Mouse (Mus musculus) heart, adult 2 months (tissue): ENCODE data around the gene Eya2.

Source experiments
- CTCF ChIP-seq: fragments of 200-600 bp; IDR thresholded peaks from 2 replicates; pipeline ENCODE4 v1.8.1; 2022; ENCODE audit warnings: antibody characterized with exemption, mild to moderate bottlenecking, moderate library complexity
- EP300 ChIP-seq: fragments of 200-500 bp; IDR thresholded peaks from 2 replicates; pipeline ENCODE4 v1.6.1; 2011; ENCODE audit warnings: low read depth, low read length, control low read depth; ENCODE audit not compliant: insufficient read depth
- POLR2A ChIP-seq: fragments of 200-500 bp; IDR thresholded peaks from 2 replicates; pipeline ENCODE4 v1.6.1; 2011; ENCODE audit warnings: mild to moderate bottlenecking, low read depth, low read length, control low read depth; ENCODE audit not compliant: insufficient read depth

DNA sequence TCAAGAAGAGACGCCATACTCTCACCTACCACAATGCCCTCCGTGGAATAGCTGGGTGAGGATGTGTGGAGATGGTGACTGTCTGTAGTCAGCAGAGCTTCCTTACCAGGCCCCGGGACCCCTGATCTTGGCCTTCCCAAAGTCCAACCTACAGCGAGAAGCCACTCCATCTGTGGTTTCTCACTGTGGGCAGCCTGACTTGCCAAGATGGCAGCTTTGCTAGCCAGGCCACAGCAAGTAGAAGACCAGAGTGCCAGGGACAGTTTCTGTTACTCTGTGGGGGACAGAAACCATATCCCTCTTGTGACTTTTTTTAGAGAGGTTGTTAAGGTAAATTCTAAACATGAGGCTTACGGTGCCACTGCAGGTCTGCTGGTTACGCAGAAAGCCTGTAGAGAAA lies 99.9 kb downstream of the Eya2 start:
- no peak for TF ChIP-seq EP300
- TF ChIP-seq CTCF: no peak
- no peak for TF ChIP-seq POLR2A
